Mouse (Mus musculus): ENCODE measurements around the gene Tnp2. TPM values are rescaled to one million over a fixed set of nuclear protein-coding genes. Genes with fewer than 3 reads are reported as not detected.

Tnp2 gene
- polyA plus RNA-seq, 1 experiment from 2014 or later, result not detected

- 89% methylated on average over 5 of the region's 5 CpGs for WGBS
Observed at GRCm38 (mm10) chr16:10780631-10781120, 7.8 kb downstream of the Tnp2 start.

GRCm38 (mm10) chr16:10777579-10778160, 10.8 kb downstream of the Tnp2 start:
- H3K4me1 ChIP-seq (ENCODE audit: control insufficient read depth, insufficient read depth, low read length), result no peaks in the 10 kb centered on the region
- H3K27ac ChIP-seq (ENCODE audit: low read depth, low read length), result no peak overlapping the region
- 76% methylated on average over 5 of the region's 5 CpGs for WGBS
- H3K4me2 ChIP-seq (ENCODE audit: low read length), result no peak overlapping the region
- ATAC-seq (no peak), DNase-seq (ENCODE audit: low spot score) (no peak)
- no peaks in the 10 kb centered on the region for H3K27me3 ChIP-seq (replicated peaks; ENCODE audit: control insufficient read depth, insufficient read depth, low read length)
- no peaks in the 10 kb centered on the region for H3K36me3 ChIP-seq (ENCODE audit: control insufficient read depth, insufficient read depth, low read length)
- H3K9ac ChIP-seq (ENCODE audit: low read length), result no peak overlapping the region
- no peak overlapping the region for H3K4me3 ChIP-seq (ENCODE audit: low read depth, low read length)
- no peaks in the 10 kb centered on the region for H3K9me3 ChIP-seq (replicated peaks; ENCODE audit: control insufficient read depth, low read length)

More at GRCm38 (mm10) chr16:10780631-10781120, 7.8 kb downstream of the Tnp2 start:
- H3K9ac ChIP-seq (ENCODE audit: low read length), result no peak overlapping the region
- 0 out of 2 replicates have a peak, but pooled peaks cover 9% of the 10 kb centered on the region for H3K27me3 ChIP-seq (replicated peaks; ENCODE audit: control insufficient read depth, insufficient read depth, low read length)
- DNase-seq (ENCODE audit: low spot score) (no peak), ATAC-seq (no peak)
- no peak overlapping the region for H3K4me2 ChIP-seq (ENCODE audit: low read length)
- H3K36me3 ChIP-seq (ENCODE audit: control insufficient read depth, insufficient read depth, low read length), result no peaks in the 10 kb centered on the region
- H3K9me3 ChIP-seq (replicated peaks; ENCODE audit: control insufficient read depth, low read length), result no peaks in the 10 kb centered on the region
- H3K4me1 ChIP-seq (ENCODE audit: control insufficient read depth, insufficient read depth, low read length), result 0 out of 2 replicates have a peak, but pooled peaks cover 3% of the 10 kb centered on the region
- no peak overlapping the region for H3K27ac ChIP-seq (ENCODE audit: low read depth, low read length)
- H3K4me3 ChIP-seq (ENCODE audit: low read depth, low read length), result no peak overlapping the region

GRCm38 (mm10) chr16:10776322-10776721, 12.1 kb downstream of the Tnp2 start:
- H3K4me1 ChIP-seq (ENCODE audit: control insufficient read depth, insufficient read depth, low read length), result no peaks in the 10 kb centered on the region
- no peak overlapping the region for H3K4me2 ChIP-seq (ENCODE audit: low read length)
- no peaks in the 10 kb centered on the region for H3K9me3 ChIP-seq (replicated peaks; ENCODE audit: control insufficient read depth, low read length)
- 72% methylated on average over 7 of the region's 7 CpGs for WGBS
- no peak overlapping the region for H3K27ac ChIP-seq (ENCODE audit: low read depth, low read length)
- no peak for ATAC-seq
- H3K27me3 ChIP-seq (replicated peaks; ENCODE audit: control insufficient read depth, insufficient read depth, low read length), result no peaks in the 10 kb centered on the region
- no peak for DNase-seq (ENCODE audit: low spot score)
- no peaks in the 10 kb centered on the region for H3K36me3 ChIP-seq (ENCODE audit: control insufficient read depth, insufficient read depth, low read length)
- H3K9ac ChIP-seq (ENCODE audit: low read length), result no peak overlapping the region
- H3K4me3 ChIP-seq (ENCODE audit: low read depth, low read length), result no peak overlapping the region

GRCm38 (mm10) chr16:10774726-10775125, 13.7 kb downstream of the Tnp2 start:
- Histone ChIP-seq H3K27me3 (replicated peaks; ENCODE audit: control insufficient read depth, insufficient read depth, low read length) (no peaks in the 10 kb centered on the region), H3K4me3 (ENCODE audit: low read depth, low read length) (no peak overlapping the region), H3K4me2 (ENCODE audit: low read length) (no peak overlapping the region), H3K9ac (ENCODE audit: low read length) (no peak overlapping the region), H3K36me3 (ENCODE audit: control insufficient read depth, insufficient read depth, low read length) (no peaks in the 10 kb centered on the region), H3K4me1 (ENCODE audit: control insufficient read depth, insufficient read depth, low read length) (no peaks in the 10 kb centered on the region), H3K27ac (ENCODE audit: low read depth, low read length) (no peak overlapping the region), H3K9me3 (replicated peaks; ENCODE audit: control insufficient read depth, low read length) (no peaks in the 10 kb centered on the region)
- peak; percentile 7 for DNase-seq (ENCODE audit: low spot score)
- no peak for ATAC-seq
- WGBS, result 67% methylated on average over 4 of the region's 4 CpGs

- H3K9ac ChIP-seq (ENCODE audit: low read length), result no peak overlapping the region
- no peaks in the 10 kb centered on the region for H3K27me3 ChIP-seq (replicated peaks; ENCODE audit: control insufficient read depth, insufficient read depth, low read length)
- H3K9me3 ChIP-seq (replicated peaks; ENCODE audit: control insufficient read depth, low read length), result no peaks in the 10 kb centered on the region
- no peak overlapping the region for H3K4me2 ChIP-seq (ENCODE audit: low read length)
- no peaks in the 10 kb centered on the region for H3K4me1 ChIP-seq (ENCODE audit: control insufficient read depth, insufficient read depth, low read length)
- ATAC-seq (no peak), DNase-seq (ENCODE audit: low spot score) (no peak)
- no peaks in the 10 kb centered on the region for H3K36me3 ChIP-seq (ENCODE audit: control insufficient read depth, insufficient read depth, low read length)
- WGBS, result 89% methylated on average over 8 of the region's 8 CpGs
- no peak overlapping the region for H3K4me3 ChIP-seq (ENCODE audit: low read depth, low read length)
- H3K27ac ChIP-seq (ENCODE audit: low read depth, low read length), result no peak overlapping the region
Observed at GRCm38 (mm10) chr16:10773543-10773942, 14.9 kb downstream of the Tnp2 start.

GRCm38 (mm10) chr16:10771769-10772510, 16.5 kb downstream of the Tnp2 start:
- ATAC-seq (no peak), DNase-seq (ENCODE audit: low spot score) (no peak)
- no peaks in the 10 kb centered on the region for H3K4me1 ChIP-seq (ENCODE audit: control insufficient read depth, insufficient read depth, low read length)
- no peaks in the 10 kb centered on the region for H3K27me3 ChIP-seq (replicated peaks; ENCODE audit: control insufficient read depth, insufficient read depth, low read length)
- no peaks in the 10 kb centered on the region for H3K36me3 ChIP-seq (ENCODE audit: control insufficient read depth, insufficient read depth, low read length)
- no peak overlapping the region for H3K27ac ChIP-seq (ENCODE audit: low read depth, low read length)
- H3K9ac ChIP-seq (ENCODE audit: low read length), result no peak overlapping the region
- H3K4me3 ChIP-seq (ENCODE audit: low read depth, low read length), result no peak overlapping the region
- no peaks in the 10 kb centered on the region for H3K9me3 ChIP-seq (replicated peaks; ENCODE audit: control insufficient read depth, low read length)
- WGBS, result 73% methylated on average over 19 of the region's 19 CpGs
- no peak overlapping the region for H3K4me2 ChIP-seq (ENCODE audit: low read length)

GRCm38 (mm10) chr16:10770531-10771325, 17.7 kb downstream of the Tnp2 start:
- H3K4me2 ChIP-seq (ENCODE audit: low read length), result no peak overlapping the region
- no peak overlapping the region for H3K4me3 ChIP-seq (ENCODE audit: low read depth, low read length)
- ATAC-seq (no peak), DNase-seq (ENCODE audit: low spot score) (peak; percentile 13)
- H3K9me3 ChIP-seq (replicated peaks; ENCODE audit: control insufficient read depth, low read length), result no peaks in the 10 kb centered on the region
- no peaks in the 10 kb centered on the region for H3K36me3 ChIP-seq (ENCODE audit: control insufficient read depth, insufficient read depth, low read length)
- no peaks in the 10 kb centered on the region for H3K4me1 ChIP-seq (ENCODE audit: control insufficient read depth, insufficient read depth, low read length)
- H3K9ac ChIP-seq (ENCODE audit: low read length), result no peak overlapping the region
- 54% methylated on average over 4 of the region's 4 CpGs for WGBS
- no peaks in the 10 kb centered on the region for H3K27me3 ChIP-seq (replicated peaks; ENCODE audit: control insufficient read depth, insufficient read depth, low read length)
- no peak overlapping the region for H3K27ac ChIP-seq (ENCODE audit: low read depth, low read length)

GRCm38 (mm10) chr16:10769661-10770060, 18.8 kb downstream of the Tnp2 start:
- H3K36me3 ChIP-seq (ENCODE audit: control insufficient read depth, insufficient read depth, low read length), result no peaks in the 10 kb centered on the region
- ATAC-seq, result no peak
- DNase-seq (ENCODE audit: low spot score), result no peak
- no peak overlapping the region for H3K4me2 ChIP-seq (ENCODE audit: low read length)
- 41% methylated on average over 2 of the region's 2 CpGs for WGBS
- H3K9me3 ChIP-seq (replicated peaks; ENCODE audit: control insufficient read depth, low read length), result no peaks in the 10 kb centered on the region
- no peak overlapping the region for H3K27ac ChIP-seq (ENCODE audit: low read depth, low read length)
- H3K9ac ChIP-seq (ENCODE audit: low read length), result no peak overlapping the region
- H3K4me3 ChIP-seq (ENCODE audit: low read depth, low read length), result no peak overlapping the region
- no peaks in the 10 kb centered on the region for H3K27me3 ChIP-seq (replicated peaks; ENCODE audit: control insufficient read depth, insufficient read depth, low read length)
- no peaks in the 10 kb centered on the region for H3K4me1 ChIP-seq (ENCODE audit: control insufficient read depth, insufficient read depth, low read length)

All from forebrain, embryonic 14.5 days (tissue).